Mouse (Mus musculus): Measurements from ENCODE around the gene Eri3.

Eri3 gene

DNA sequence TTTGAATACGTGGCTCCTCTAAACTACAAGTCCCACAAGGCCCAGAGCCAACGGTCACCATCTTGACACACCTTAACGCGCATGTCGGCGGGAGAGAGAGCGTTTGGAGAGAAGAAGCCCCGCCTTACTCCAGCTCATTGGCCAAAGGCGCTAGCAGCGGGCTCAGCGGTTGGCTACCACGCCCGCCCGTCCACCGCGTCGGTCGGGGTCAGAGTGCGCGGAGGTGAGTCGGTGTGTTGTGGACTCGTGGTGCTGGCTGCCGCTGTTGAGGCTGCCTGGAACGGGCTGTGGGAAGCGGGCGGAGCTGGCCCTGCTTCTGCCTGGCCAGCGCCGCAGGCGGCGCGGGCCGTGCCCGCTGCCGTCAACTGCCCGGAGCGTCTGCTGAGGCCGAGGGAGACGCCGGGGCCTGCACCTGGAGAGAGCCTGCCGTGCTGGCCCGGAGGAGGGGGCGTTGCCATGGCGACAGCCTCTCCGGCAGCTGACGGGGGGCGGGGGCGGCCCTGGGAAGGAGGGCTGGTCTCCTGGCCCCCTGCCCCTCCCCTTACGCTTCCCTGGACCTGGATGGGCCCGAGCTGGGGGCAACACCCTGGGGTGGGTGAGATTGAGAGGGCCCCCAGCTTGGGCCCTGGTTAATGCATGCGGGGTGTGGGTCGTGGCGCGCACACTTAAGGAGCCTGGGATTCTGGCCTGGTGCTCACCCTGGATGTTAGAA lies at the start of gene Eri3:
Gene Eri3, plus strand, starts transcription at position 226 of the 712 bp plus-strand sequence.
- peak; percentile 99 for DNase-seq (ENCODE audit: low spot score)

DNA sequence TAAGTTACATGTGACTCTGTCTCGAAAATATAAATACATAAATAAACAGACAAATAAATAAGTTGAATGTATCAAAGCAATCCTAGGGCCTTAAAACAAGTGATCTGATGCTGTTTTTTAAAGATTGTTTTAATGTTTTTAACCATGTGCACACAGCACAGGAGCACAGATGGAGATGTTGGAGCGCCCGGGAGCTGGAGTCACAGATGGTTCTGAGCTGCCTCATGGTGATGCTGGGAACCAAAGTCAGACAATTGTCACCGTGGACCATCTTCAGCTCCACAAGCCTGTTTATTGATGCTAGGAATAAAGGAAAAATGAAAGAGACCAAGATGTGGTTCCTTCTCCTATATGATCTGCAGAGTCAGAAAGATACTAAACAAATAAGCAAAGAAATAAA lies 31.9 kb upstream of the Eri3 start:
- DNase-seq (ENCODE audit: low spot score): no peak

DNA sequence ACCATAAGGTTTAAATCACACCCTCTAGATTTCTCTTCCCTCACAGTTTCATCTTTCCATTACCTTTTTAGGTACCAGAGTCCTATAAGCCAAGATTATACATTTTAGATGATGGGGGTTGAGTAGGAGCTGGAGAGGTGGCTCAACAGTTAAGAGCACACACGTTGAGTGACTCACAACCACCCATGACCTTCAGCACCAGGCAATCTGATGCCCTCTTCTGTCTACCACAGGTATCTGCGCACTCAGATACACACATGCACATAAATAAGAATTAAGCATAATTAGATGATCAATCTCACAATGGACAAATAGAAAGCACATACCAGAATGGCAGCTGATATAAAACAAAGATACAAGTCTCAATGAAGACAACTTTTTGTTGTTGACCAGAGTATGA lies 28.8 kb upstream of the Eri3 start:
- no peak for DNase-seq (ENCODE audit: low spot score)

DNA sequence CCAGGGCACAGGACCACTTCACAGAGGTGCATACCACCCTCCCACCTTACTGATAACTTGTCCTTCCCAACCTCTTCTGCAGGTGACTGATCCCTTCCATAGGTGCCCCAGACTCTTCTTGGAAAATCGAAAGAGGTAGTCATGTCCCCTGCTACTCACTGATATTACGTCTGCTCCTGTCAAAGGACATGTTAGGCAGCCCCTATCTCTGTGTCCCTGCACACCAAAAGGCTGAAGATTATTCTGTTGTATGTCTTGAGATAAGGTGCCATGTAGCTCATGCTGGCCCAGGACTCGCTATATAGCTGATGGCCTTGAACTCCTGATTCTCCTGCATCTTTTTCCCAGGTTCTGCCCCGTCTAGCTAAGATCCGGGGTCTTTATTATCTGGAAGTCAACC lies 24.2 kb upstream of the Eri3 start:
- DNase-seq (ENCODE audit: low spot score): no peak

DNA sequence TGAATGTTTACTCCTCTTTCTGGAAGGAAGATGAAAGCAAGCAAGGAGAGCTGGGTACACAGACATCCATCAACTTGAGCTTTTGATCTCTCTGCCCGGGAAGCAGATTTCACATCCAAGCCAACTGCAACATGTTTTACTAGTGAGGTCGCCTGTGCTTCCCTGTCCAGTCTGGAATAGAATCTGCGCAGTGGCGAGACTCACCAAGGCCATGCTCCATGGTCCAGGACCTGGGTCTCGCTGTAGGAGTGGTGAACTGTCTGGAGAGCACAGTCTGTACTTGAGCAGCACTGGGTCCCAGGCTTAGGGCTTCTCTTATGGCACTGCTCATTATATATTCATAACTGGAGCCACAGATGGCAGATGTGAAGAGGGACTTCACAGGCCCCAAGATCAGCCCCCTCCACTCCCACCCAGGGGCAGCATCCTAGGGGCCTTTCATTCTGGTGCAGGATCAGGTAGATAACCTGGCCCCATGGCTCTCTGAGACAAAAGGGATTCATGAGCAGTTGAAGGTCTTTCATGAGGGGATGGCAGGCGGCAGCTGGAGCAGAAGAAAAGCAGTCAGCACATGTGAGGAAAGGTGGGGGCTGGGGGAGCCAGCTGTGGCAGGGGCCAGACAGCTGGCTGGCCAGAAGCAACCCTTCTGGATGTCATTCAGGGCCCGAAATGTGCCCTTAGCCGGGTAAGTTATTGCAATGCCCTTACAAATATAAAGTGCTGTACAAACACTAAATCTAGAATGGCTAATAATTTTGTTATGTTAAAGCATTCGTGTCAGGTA lies 22.9 kb upstream of the Eri3 start:
- no peak for DNase-seq (ENCODE audit: low spot score)

DNA sequence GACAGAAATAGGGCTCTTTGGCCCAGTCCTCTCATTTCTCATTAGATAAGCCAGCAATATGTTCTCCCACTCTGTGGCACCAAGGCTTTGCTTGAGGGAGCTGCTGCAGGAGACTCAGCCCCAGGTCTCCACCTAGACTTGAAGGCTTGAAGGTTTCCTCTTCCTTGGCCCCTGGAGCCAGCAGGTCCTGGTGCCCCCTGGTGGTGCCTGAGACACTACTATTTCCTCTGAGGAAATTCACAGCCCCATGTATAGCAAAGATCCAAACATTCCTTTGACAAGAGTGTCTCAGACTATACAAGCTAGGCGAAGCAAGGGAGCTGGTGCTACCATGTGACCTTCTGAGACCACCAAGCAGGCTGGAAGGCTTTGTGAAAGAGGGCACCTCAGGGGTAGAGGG lies 22.2 kb upstream of the Eri3 start:
- peak; percentile 26 for DNase-seq (ENCODE audit: low spot score)

DNA sequence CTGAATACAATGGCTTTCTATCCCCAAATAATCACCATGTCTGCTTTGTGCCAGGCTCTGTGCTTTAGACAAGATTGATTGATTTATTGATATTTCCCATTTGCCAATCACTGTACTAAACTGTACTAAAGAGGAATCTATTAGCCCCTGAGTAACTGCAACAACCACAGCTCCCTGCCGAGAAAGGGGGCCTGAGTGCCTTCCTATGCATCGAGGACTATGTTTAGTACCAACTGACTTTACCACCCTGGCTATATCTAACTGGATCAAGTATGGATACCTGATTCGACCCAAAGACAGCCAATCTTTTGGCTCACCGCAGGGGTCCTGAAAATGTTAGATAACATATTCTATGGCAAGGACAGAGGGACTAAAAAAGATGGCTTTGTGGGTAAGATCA lies 20.3 kb upstream of the Eri3 start:
- no peak for DNase-seq (ENCODE audit: low spot score)

DNA sequence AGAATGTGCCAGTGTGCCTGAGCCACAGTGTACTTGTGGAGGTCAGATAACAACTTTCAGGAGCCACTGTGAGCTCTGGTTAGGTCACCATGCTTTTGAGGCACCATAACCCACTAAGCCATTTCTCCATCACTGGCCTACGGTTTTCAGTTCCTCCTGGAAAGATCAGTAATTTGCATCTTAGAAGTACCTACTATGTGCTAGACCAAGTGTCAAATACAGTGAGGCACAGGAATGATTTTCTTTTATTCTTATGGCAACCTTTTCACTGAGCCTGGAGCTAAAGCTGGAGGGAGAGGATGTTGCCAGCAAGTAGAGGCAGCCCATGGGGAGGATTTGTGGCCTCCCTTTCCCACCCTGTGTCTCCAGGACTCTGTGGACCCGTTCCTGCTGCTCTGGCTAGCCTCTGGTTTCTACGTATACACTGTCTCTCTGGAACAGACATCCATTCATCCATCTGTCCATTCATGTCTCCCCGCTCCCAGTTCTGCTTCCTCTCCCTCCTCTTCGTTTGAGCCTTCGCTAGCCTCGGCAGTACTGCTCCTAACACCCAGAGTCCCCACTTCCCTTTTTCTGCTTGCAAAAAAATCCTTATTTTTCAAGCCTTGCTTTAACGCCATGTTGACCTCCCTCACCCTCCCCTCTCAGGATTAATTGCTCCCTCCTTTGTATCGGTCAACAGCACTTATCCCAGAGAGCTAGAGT lies 14.5 kb upstream of the Eri3 start:
- DNase-seq (ENCODE audit: low spot score): no peak

DNA sequence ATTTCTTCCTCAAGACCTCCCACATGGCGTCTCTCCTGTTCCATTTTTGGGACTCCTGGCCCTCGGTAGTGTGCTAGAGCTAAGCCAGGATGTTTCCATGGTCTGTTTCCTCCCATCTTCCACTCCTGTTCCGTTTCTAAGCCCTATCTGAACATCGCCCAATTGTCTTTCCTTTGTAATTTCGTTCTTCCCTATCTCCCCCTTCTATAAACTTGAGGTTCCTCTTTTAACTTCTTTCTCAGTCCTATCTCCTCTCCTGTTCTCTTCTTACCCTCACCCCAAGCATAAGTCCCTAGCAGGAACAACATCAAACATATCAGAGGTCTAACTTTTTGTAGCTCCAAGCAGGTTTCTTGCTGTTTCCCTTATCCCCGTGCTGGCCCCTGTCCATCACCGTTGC lies 13.2 kb upstream of the Eri3 start:
- no peak for DNase-seq (ENCODE audit: low spot score)

DNA sequence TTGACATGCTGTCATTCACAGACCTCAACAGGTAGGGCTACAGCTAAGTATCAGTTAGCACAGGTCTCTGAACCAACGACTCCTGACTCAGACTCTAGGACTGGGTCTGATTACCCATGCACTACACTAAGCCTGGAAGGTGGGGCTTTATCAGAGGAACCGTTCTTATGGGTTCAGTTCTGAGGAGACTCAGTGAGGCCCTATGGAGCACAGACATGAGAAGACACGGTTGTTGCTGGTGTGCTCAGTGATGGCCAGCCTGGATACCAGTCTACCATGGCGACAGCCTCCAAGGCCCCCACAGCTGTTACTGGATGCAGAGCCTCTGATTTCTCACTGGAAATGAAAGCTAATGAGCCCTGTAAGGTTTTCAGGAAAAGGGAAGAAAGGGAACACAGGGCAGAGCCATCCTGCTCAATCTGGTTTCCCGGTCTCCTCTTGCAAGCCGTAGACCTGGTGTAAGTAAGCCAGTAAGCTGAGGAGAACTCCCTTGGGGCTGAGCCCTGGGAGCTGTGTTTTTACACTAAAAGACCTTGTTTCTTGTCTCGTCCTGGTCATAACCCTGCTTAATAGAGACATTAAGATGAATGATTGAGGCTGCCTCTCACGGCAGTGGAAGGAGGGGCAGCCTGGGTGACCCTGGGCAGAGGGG lies 10.7 kb upstream of the Eri3 start:
- DNase-seq (ENCODE audit: low spot score): no peak

DNA sequence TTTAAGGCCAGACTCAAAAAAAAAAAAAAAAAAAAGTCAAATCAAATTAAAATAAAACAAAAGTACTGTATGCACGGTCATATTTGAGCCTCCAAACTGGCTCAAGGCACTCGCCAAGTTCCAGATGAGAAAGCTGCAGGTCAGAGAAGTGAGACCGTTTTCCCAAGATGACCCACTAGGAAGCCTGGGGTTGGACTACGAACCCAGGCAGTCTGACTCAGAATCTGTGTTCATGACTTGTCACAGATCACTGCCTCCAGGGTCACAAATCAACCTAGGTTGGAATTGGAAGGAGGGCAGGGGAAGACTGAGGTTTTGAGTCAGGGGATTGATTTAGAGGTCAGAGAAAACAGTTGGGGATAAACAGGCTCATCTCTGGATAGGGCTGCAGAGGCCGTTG lies 9.6 kb upstream of the Eri3 start:
- DNase-seq (ENCODE audit: low spot score): no peak

DNA sequence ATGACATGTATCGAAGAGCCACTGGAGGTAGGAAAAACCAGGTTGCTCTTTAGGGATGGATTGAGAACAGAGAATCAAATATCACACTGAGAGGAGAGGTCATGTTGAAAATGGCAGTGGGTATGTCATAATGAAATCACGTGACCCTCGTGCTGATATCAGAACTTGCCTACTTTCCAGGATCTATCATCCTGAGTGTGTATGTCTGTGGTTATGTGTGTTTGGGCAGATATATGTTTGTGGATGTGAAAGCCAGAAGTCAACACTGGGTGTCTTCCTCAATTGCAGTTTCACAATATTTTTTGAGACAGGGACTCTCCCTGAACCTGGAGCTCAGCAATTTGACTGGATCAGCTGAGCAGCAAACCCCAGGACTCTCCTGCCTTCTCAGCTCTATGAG lies 4.7 kb upstream of the Eri3 start:
- no peak for DNase-seq (ENCODE audit: low spot score)

DNA sequence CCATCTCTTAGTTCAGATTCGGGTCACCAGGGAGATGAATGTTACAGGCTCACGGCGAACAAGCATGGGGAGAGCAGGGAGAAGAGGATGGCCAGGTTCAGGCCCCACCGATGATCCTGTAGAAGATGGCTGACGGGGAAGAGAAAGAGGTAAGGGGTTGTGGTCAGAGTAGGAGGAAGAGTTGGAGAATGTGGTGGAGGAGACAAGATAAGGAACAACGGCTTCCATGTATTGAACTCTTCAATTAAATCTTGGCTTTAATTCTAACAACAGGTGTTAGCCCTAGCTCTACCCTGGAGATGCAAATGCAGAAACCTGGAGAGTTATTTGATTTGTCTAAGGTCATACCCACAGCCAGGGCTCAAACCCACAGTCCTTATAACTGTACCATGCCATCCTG lies 3.5 kb upstream of the Eri3 start:
- DNase-seq (ENCODE audit: low spot score): no peak

DNA sequence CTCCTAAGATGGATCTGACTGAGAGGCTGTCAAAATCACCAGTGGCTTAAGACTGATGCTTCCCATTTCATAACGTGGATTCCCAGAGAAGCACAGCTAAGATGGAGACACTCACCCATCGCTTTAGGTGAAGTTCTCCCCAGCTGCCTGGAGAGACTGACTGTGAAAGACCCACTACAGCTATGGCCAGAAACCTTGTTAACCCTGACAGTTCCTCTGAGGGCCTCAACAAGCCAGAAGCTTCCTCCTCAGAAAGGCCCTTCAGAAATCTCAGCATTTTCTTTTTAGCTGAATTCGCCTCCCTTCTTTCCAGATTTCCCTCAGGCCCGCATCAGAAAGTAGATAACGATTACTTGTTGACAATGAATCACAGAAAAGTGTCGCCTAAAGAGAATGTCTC lies 589 bp upstream of the Eri3 start:
- DNase-seq (ENCODE audit: low spot score): no peak

DNA sequence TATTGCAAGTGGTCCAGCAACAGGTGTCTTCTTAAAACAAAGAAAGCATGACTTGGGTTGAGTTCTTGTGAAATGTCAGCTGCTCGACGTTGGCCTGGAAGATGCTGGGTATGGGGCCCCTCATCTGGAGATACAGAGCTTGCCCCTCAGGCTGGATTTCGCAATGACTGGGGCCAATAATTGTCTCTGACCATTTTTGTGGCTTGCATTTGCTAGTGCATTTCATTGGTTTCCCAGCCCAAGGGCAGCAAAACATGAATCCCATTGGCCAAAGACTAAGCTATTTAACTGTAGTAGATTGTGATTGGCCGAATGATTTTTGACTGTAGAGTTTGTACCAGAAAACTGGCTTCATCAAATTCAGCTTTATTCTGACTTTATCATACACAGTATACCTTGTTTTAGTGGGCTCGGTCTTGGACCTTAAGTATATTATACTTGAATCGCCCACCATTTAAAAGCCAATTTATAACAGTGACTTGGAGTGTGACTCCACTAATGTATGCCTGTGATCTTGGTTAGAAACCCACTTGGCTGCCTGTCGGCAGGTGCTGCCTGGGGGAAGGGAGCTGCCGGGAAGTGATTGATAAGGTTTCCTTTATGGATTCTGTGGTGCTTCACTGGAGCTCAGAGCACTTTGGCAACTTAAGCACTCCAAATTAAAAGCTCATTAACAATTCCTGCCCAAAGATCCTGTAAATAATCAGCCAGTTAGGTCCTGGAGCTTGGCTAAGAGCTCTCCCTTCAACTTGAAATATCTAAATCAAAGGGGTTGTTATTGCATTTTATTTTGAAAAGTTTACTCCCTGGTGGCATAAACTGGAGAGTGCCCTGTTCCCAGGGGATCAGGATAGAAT lies 1.2 kb downstream of the Eri3 start:
- peak; percentile 54 for DNase-seq (ENCODE audit: low spot score)

DNA sequence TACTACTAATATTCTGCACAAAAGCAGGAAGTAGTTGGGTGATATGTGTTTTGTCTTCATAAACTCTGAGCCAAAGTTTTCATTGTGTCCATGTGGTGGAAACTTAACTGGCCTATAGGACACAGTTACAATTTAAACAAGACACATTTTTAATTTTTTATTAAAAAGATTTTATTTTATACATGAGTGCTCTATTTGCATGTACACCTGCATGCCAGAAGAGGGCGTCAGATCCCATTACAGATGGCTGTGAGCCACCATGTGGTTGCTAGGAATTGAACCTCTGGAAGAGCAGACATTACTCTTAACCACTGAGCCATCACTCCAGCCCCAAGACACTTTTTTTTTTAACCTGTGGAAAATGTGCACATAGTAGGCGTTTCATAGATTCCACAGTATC lies 5.3 kb downstream of the Eri3 start:
- DNase-seq (ENCODE audit: low spot score): no peak

DNA sequence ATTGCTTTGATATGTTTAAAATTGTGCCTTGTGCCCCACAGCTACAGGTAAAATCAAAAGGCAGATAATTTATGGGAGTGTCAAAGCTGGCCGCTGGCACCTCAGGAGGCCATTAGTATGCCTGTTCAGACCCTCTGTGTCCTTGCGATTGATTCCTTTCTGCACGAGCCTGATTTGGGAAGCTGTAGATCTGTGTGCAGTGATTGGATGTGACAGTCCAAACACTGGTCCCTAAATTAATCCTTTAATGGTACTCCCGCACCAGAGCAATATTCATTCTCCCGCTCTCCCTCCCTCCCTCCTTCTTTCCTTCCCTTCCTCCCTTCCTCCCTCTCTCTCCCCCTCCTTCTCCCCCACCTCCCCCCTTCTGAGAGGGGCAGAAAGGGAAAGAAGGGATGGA lies 6.2 kb downstream of the Eri3 start:
- no peak for DNase-seq (ENCODE audit: low spot score)

DNA sequence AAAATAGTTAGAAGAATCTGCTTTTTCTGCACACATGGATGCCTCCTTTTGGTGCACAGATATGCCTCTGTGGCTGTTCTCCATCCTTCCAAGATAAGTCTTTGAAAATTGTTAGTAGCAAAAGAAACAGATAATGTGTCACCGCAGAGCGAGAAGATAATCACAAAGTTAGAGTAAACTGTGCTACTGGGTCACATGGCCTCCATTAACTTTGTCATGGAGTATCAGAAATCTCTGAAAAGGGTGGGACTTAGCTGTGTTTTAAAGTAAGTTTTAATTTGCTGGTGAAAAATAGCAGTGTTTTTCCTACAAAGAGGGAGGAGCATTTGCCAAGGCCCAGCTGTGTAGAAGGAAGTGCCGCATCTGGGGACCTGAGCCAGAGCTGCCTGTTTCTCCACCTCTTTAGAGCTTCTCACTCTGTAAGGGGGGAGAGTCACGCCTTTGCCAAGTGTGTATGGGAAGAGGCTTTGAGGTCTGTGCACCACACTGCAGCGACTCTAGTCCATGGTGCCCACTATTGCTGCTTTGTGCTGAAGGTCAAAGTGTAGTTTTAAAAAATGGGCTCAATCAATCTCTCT lies 7.0 kb downstream of the Eri3 start:
- no peak for DNase-seq (ENCODE audit: low spot score)

DNA sequence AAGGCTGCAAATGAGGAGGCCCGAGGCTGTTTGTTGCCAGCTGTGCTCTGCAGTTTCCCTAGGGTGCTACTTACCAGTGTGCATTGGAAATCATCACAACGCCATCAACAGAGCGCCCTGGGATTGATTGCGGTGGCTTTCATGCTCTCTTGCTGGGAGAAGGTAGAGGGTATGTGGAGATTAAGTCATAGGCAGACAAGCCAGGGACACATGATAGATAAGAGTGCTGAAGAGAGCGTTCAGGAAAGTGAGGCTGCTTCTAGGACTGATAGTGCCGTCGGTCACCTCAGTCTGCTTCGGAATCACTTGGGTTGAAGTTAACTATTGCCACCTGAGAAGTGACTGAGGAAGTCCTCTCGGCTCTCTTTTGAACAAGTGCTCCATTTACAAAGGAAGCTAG lies 13.8 kb downstream of the Eri3 start:
- no peak for DNase-seq (ENCODE audit: low spot score)

DNA sequence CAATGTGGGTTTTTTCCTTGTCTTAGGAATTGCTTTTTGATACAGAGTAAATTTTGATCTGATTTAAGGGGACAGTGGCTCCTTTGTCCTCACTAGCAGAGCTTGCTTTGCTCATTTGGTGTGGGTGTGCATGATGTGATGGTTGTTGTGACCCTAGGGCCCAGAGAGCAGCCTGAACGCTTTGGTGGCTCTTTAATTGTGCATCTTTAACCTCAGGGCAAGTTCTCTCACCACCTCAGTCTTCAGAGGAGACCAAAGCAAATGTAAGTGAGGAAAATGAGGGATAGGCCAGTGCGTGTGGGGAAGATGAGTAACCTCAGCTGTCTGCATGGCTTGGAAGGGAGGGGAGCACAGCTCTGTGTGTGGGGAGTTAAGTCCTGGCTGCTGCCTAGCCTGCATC lies 18.7 kb downstream of the Eri3 start:
- no peak for DNase-seq (ENCODE audit: low spot score)

DNA sequence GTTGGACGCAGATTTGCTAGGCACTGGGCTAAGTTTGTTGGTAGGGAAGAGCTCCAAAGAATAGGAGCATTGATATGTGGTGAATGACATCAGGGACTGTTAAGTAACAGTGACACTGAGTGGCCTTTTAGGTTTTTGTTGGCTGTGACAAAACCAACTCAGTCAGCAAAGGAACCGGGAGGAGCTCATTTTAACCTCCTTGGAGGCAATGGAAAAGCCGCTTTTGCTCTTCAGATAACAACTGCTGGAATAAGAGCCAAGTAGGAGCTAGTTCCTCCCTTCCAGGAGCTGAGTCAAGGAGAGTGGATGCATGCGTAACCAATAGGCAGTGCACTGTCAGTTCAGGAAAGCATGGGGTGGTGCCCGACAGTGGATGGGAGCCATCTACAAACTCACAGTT lies 20.8 kb downstream of the Eri3 start:
- DNase-seq (ENCODE audit: low spot score): peak; percentile 66
